Mouse (Mus musculus) liver, adult (tissue): Measurements from ENCODE around the gene Foxi3.

Experiments
- GATA4 ChIP-seq: IDR thresholded peaks from 2 replicates; pipeline ENCODE4 v1.6.1; 2014; ENCODE audit warnings: mild to moderate bottlenecking, low read length; ENCODE audit not compliant: insufficient replicate concordance

The Foxi3 gene

DNA sequence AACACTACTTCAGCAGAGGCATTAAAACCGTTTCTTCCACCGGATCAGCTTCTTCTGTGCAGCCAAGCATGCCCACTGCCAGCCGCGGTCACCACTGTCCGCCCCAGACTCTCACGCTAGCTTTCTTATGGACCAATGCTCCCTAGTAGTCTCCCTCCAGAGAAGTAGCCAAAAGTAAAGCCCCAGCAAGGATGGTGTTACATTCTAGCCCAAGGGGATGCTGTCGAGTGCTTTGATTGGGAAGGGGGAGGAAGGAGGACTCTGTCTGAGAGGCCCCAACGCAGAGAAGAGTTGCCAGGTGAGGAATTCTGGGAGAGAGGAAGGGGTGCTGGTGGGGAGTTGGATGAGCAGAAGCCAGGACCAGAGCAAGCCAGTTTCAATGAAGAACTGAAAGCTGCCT, 11.1 kb downstream of the Foxi3 start:
- no peak for TF ChIP-seq GATA4

DNA sequence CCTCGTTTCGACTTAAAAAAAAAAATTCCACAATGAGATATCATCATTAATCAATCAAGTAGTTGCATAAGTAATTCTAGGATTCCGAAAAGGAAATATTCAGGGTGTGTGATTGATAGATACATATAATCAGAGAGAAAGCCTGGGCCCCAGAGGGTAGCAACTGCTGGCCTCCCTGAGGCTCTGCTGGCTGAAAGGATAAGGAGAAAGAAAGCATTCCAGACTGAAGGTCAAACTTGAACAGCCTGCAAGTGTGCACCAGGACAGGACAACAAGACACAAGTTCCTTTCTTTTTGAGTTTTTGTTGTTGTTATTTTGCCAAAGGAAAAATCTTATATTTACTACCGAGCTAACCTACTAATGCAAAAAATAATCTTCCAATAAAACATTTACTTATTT, 12.0 kb downstream of the Foxi3 start:
- TF ChIP-seq GATA4: no peak

DNA sequence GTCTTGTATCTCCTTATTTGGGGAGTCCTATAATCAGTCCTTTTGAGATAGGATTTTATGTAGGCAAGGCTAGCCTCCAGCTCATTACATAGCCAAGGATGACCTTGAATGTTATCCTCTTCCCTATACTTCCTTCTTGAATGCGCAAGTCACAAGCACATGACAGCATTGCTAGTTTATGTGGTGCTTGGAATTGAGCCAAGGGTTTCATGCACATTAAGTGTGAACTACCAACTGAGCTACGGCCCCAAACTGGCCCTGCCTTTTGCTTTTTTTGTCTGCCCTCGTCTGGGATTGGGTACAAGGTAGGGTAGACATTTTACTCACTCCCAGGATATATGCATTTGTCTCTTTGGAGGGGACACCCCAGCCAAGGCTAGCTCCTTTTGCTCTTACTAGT, 16.7 kb downstream of the Foxi3 start:
- no peak for TF ChIP-seq GATA4

DNA sequence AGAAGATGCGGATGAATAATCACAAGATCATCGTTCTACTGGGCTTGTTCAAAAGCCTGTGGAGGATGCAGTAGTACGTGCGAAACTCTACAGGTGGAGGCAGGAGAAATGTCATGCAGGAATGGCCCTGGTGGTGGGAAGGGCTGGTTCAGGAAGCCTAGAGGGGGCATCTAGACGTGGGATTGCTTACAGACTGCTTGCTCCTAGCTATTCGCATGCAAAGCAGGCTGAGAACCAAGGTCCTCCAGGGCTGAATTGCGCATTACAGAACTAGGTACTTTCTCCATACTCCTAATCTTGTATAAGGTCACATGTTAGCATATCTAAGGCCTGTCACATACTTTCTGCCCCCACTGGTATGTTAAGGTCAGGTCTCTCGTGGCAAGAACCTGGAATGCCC, 24.7 kb downstream of the Foxi3 start:
- TF ChIP-seq GATA4: no peak

DNA sequence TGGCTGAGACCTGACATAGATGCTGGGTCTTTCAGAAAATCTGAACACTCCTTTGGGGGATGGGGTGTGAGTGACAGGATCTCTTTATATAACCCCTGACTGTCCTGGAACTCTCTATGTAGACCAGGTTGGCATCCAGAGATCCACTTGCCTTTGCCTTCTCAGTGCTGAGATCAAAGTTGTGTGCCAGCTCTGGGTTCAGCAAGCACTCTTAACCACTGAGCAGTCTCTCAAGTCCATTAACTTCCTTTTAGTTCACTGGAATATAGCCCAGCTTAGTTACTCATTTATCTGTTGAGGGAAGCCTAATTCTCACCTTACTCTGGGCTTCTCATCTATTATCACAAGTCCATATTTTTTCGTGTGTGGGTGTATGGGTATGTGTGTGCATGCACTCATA, 26.1 kb downstream of the Foxi3 start:
- TF ChIP-seq GATA4: no peak

DNA sequence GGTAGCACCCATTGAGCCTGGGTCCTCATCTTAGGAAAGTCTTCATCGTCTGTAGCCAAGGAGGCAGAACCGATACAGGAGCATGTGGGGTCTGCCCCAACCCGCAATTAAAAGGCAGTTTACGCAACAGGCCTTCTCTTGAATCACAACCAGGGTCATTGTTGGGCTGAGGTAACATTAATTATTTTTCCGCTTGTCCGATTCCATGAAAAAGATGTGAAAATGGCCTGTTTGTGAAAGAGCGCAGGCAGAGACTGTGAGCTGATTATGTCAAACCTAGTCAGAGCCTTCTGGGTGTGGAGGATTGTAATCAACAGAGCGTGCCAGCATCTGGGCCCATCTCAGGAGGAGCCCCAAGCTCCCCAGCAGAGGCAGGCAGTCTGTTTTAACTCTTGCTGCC, 30.4 kb downstream of the Foxi3 start:
- no peak for TF ChIP-seq GATA4

DNA sequence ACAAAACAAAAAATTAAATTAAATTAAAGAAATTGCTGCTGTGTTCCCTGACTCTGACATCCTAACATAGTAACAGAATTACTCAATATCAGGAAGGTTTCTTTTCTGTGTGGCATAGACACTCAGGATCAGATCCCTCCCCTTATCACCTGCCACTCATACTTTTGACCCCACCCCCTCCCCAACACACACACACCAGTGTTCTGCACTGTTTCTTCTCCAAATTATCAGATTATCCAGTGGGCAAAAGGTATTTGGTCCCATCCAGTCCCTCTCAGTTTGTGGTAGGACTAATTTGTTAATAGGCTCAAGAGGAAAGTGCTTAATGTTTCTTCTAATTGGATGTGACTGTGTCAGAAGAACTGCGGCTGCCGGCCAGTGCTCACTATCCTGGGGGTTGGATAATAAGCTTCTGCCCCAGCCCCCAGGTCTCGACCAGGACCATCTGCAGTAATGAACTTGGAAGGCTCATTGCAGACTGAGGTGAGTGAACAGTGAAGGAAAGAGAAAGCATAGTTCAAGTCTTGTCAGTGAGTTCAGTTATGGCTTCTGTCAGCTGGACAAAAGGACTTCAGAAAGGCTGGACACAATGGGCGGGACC, 39.9 kb downstream of the Foxi3 start:
- no peak for TF ChIP-seq GATA4

DNA sequence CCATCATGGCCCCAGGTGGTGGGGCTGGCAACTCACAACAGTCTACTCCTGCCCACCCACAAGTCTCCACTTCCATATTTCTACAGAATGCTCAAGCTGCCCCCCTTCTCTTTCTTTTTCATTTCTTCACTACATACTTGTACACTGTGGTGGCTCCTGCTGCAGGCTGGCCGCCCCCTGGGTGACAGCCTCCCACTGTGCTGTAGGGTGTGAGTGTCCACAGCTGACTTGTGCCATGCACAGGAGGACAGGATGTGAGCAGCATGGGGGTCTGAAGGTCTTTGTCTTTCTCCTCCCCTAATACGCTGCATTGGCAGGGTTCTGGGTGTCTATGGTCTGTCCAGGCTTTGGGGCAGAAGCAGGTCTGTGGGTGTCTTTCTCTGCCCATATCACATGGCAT, 46.3 kb downstream of the Foxi3 start:
- no peak for TF ChIP-seq GATA4

DNA sequence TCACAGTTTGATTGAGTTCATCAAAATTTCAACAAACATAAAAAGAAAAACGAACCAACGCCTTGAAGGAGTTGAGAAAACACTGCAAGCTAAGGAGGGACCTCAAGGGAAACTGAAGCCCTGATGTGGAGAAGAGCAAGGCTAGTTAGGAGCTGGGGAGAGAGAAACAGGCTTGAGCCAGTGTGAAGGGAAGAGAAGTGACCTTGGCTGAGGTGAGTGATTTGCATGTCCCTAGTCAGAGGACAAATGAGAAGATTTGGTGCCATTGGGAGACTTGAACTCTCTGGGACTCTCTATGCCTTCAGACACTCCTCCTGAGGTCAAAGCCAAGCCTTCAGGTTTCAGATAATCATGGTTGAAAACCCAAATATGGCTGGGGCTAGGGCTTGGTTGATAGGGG, 47.8 kb downstream of the Foxi3 start:
- TF ChIP-seq GATA4: no peak
